Mouse (Mus musculus): ENCODE measurements around the gene Gm3839.

- TF ChIP-seq MAFK (IDR thresholded peaks at IDR 0.05; ENCODE audit: insufficient read depth, low read depth, low read length) (no peak), ZC3H11A (IDR thresholded peaks at IDR 0.05; ENCODE audit: borderline replicate concordance, low read depth, low read length) (no peak), HCFC1 (IDR thresholded peaks at IDR 0.05; ENCODE audit: borderline replicate concordance, insufficient read depth, low read length) (no peak), CHD2 (IDR thresholded peaks at IDR 0.05; ENCODE audit: low read depth, low read length) (no peak), ZNF384 (IDR thresholded peaks at IDR 0.05; ENCODE audit: low read depth, low read length) (no peak)
These were observed 18.7 kb upstream of the Gm3839 start for GRCm38 (mm10) chr14:11375225-11375624.

Measured in ES-E14 (cell line).